Mouse (Mus musculus) kidney, embryonic 14.5 days (tissue): Measurements from ENCODE around the gene Pigh. TPM values are rescaled to one million over a fixed set of nuclear protein-coding genes. Genes with fewer than 3 reads are reported as not detected.

Experiments
- ATAC-seq: fragments of 200-750 bp; cut with Nextera tagmentation; 2 replicates; pipeline ENCODE4 v1.8.0; 2017; ENCODE audit warnings: moderate number of reproducible peaks, mild to moderate bottlenecking, moderate TSS enrichment, moderate library complexity; ENCODE audit not compliant: low FRiP score, low TSS enrichment
- H3K27ac ChIP-seq: fragments of 300-500 bp; sonication (generic); 2 replicates; pipeline ENCODE4 v1.5.1; 2014; ENCODE audit warnings: low read depth, mild to moderate bottlenecking, low read length, moderate library complexity, mixed read lengths
- H3K27me3 ChIP-seq: fragments of 300-500 bp; sonication (generic); 2 replicates; pipeline ENCODE4 v1.6.1; 2014; ENCODE audit warnings: mild to moderate bottlenecking, low read length; ENCODE audit not compliant: control insufficient read depth, insufficient read depth
- H3K36me3 ChIP-seq: fragments of 300-500 bp; sonication (generic); 2 replicates; pipeline ENCODE4 v1.6.1; 2014; ENCODE audit warnings: low read length, mixed read lengths; ENCODE audit not compliant: control insufficient read depth, insufficient read depth
- H3K4me1 ChIP-seq: fragments of 300-500 bp; sonication (generic); 2 replicates; pipeline ENCODE4 v1.6.1; 2014; ENCODE audit warnings: low read length, mixed read lengths; ENCODE audit not compliant: control insufficient read depth, insufficient read depth
- H3K4me2 ChIP-seq: fragments of 300-500 bp; sonication (generic); replicated peaks from 2 replicates; pipeline ENCODE4 v1.6.1; 2014; ENCODE audit warnings: low read depth, mild to moderate bottlenecking, low read length
- H3K4me3 ChIP-seq: fragments of 300-500 bp; sonication (generic); 2 replicates; pipeline ENCODE4 v1.5.1; 2014; ENCODE audit warnings: mild to moderate bottlenecking, low read length
- H3K9ac ChIP-seq: fragments of 300-500 bp; sonication (generic); 2 replicates; pipeline ENCODE4 v1.6.1; 2014; ENCODE audit warnings: low read depth, mild to moderate bottlenecking, low read length, moderate library complexity
- H3K9me3 ChIP-seq: fragments of 300-500 bp; sonication (generic); 2 replicates; pipeline ENCODE4 v1.6.1; 2016; ENCODE audit warnings: low read length; ENCODE audit not compliant: control insufficient read depth
- WGBS: fragments of 180-500 bp; shearing (Covaris S2); extraction: QIAGEN DNeasy Blood & Tissue Kit; methylation state at CpG from one replicate; pipeline ENCODE4 v1.1.7; 2014; 5-methylcytosine and 5-hydroxymethylcytosine counted together
- polyA plus RNA-seq: library from polyadenylated mRNA; unstranded; fragments of >200 nt; fragmentation: Nextera tagmentation; extraction: Ambion mirVana; gene quantifications from 2 replicates; pipeline ENCODE4 v1.2.1, GENCODE M21; 2014

The Pigh gene
- polyA plus RNA-seq, 1 experiment from 2014 or later: 36.4 TPM

- no peak for ATAC-seq
- H3K9me3 ChIP-seq: no peaks in the 10 kb centered on the region; the same call in 1 of the 2 replicates
- no peaks in the 10 kb centered on the region for H3K27me3 ChIP-seq
- no peak overlapping the region for H3K27ac ChIP-seq
- H3K4me1 ChIP-seq: no peaks in the 10 kb centered on the region
- no peak overlapping the region for H3K4me3 ChIP-seq
- no peak overlapping the region for H3K9ac ChIP-seq
- no peak overlapping the region for H3K4me2 ChIP-seq
- no peaks in the 10 kb centered on the region; the same call in 1 of the 2 replicates for H3K36me3 ChIP-seq
Measured at GRCm38 (mm10) chr12:79041436-79041835, 48.0 kb downstream of the Pigh start.

- H3K4me2 ChIP-seq: no peak overlapping the region
- 91% methylated on average over 11 of the region's 11 CpGs for WGBS
- H3K27ac ChIP-seq: no peak overlapping the region
- H3K9ac ChIP-seq: no peak overlapping the region
- no peak for ATAC-seq
- no peaks in the 10 kb centered on the region for H3K27me3 ChIP-seq
- no peaks in the 10 kb centered on the region for H3K36me3 ChIP-seq
- H3K4me1 ChIP-seq: no peaks in the 10 kb centered on the region
- no peak overlapping the region for H3K4me3 ChIP-seq
- H3K9me3 ChIP-seq: no peaks in the 10 kb centered on the region
Measured at GRCm38 (mm10) chr12:79040201-79040827, 49.1 kb downstream of the Pigh start.

GRCm38 (mm10) chr12:79039708-79040107, 49.7 kb downstream of the Pigh start:
- no peaks in the 10 kb centered on the region for H3K4me1 ChIP-seq
- H3K27me3 ChIP-seq: no peaks in the 10 kb centered on the region
- 78% methylated on average over 8 of the region's 8 CpGs for WGBS
- ATAC-seq: no peak
- H3K36me3 ChIP-seq: no peaks in the 10 kb centered on the region
- H3K9me3 ChIP-seq: no peaks in the 10 kb centered on the region
- H3K9ac ChIP-seq: no peak overlapping the region
- H3K4me3 ChIP-seq: no peak overlapping the region
- H3K4me2 ChIP-seq: no peak overlapping the region
- no peak overlapping the region for H3K27ac ChIP-seq

DNA sequence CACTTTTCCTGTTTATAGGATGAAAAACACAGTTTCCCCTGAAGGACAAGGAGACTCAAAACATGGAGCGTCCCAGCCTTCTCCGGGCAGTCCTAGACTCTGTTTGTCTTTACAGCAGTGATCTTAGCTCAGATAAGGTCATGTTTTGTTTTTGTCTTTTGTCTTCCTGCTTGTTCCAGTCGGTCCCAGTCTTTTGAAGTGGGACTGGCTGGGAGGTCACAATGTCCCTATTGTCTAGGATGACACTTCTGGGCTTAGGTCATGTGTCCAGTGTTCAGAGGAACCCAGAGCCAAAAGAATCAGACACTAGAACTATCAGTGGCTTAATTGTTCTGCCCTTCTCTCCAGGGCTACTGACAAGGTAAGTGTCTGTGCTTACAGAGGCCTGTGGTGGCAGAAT, 54.1 kb downstream of the Pigh start:
- Histone ChIP-seq H3K9ac (no peak overlapping the region), H3K27ac (no peak overlapping the region), H3K27me3 (no peaks in the 10 kb centered on the region), H3K36me3 (no peaks in the 10 kb centered on the region), H3K4me2 (no peak overlapping the region), H3K9me3 (no peaks in the 10 kb centered on the region), H3K4me1 (no peaks in the 10 kb centered on the region), H3K4me3 (no peak overlapping the region)
- WGBS: 40% methylated on average over 3 of the region's 3 CpGs
- no peak for ATAC-seq

- Histone ChIP-seq H3K27me3 (no peaks in the 10 kb centered on the region), H3K4me3 (no peak overlapping the region), H3K9me3 (no peaks in the 10 kb centered on the region), H3K4me1 (no peaks in the 10 kb centered on the region), H3K9ac (no peak overlapping the region), H3K27ac (no peak overlapping the region), H3K36me3 (no peaks in the 10 kb centered on the region), H3K4me2 (no peak overlapping the region)
- WGBS: 99% methylated on average over 2 of the region's 2 CpGs
- ATAC-seq: no peak
Measured at GRCm38 (mm10) chr12:79034331-79034730, 55.1 kb downstream of the Pigh start.

Other genes with a start within 250 kb of the Pigh start
- gene Atp6v1d, start 228.0 kb downstream of the Pigh start, polyA plus RNA-seq: 65.2 and 81.8 TPM in 2 replicates
- gene Eif2s1, start 227.8 kb downstream of the Pigh start, polyA plus RNA-seq: 245 and 270 TPM in 2 replicates
- gene Plek2, start 182.7 kb downstream of the Pigh start, polyA plus RNA-seq: 3.5 and 3.6 TPM in 2 replicates
- gene Tmem229b, start 82.0 kb downstream of the Pigh start, polyA plus RNA-seq: 2.3 and 2.9 TPM in 2 replicates
- gene Plekhh1, start 60.5 kb downstream of the Pigh start, polyA plus RNA-seq: 5.3 and 7.9 TPM in 2 replicates
- 17.5 and 18.0 TPM in 2 replicates for gene Arg2, start 41.1 kb upstream of the Pigh start, polyA plus RNA-seq
- gene Vti1b, start 83.0 kb upstream of the Pigh start, polyA plus RNA-seq: 77.5 and 80.4 TPM in 2 replicates
- gene Rdh11, start 102.6 kb upstream of the Pigh start, polyA plus RNA-seq: 16.6 and 27.2 TPM in 2 replicates
- 2.2 and 3.3 TPM in 2 replicates for gene Rdh12, start 119.3 kb upstream of the Pigh start, polyA plus RNA-seq
- gene Zfyve26, start 206.7 kb upstream of the Pigh start, polyA plus RNA-seq: 12.8 and 19.4 TPM in 2 replicates
- gene Rad51b, start 207.6 kb upstream of the Pigh start, polyA plus RNA-seq: 7.2 and 8.5 TPM in 2 replicates